13 mouse cellular contexts compared by ENCODE assay signal in genomic region chr7:35373146-35373989, GRCm38 (mm10). TPM values are rescaled to one million over a fixed set of nuclear protein-coding genes. Genes with fewer than 3 reads are reported as not detected.
DNase-seq lines count a peak whose midpoint lies in the region; ATAC-seq and TF ChIP-seq lines count a peak whose summit lies in the region.
"Had no signal": no experiment of that assay in that cellular context is flagged by ENCODE, and none has a peak within 500 bp of the region (broad histone marks: within the 10 kb centered on the region; RNA-seq: fewer than 3 reads in every experiment).

No protein-coding gene starts in this region.

- no peak for TF ChIP-seq POLR2A in heart, adult 2 months (IDR thresholded peaks at IDR 0.05; ENCODE audit: insufficient read depth, low read depth, low read length)

- H3K4me1 ChIP-seq in heart, embryonic 16.5 days (ENCODE audit: control insufficient read depth, insufficient read depth, low read length): no peaks in the 10 kb centered on the region
- no peaks in the 10 kb centered on the region for H3K4me1 ChIP-seq in heart, adult 2 months (ENCODE audit: control insufficient read depth, insufficient read depth, low read length)
- H3K4me1 ChIP-seq in liver, embryonic 16.5 days (ENCODE audit: control insufficient read depth, low read depth, low read length): no peaks in the 10 kb centered on the region
- H3K4me1 ChIP-seq in forebrain, embryonic 12.5 days: peaks cover 11% of the 10 kb centered on the region
- H3K4me1 ChIP-seq in forebrain, postnatal 0 days (ENCODE audit: insufficient read depth): no peaks in the 10 kb centered on the region

- no peak overlapping the region for H3K9ac ChIP-seq in heart, embryonic 16.5 days (ENCODE audit: low read length)
- H3K9ac ChIP-seq in heart, adult 2 months (ENCODE audit: low read depth, low read length): no peak overlapping the region
- H3K9ac ChIP-seq in liver, embryonic 16.5 days (ENCODE audit: low read depth, low read length): no peak overlapping the region
- H3K9ac ChIP-seq in forebrain, embryonic 12.5 days: no peak overlapping the region
- H3K9ac ChIP-seq in forebrain, postnatal 0 days: no peak overlapping the region

- TF ChIP-seq EP300 in heart, adult 2 months (IDR thresholded peaks at IDR 0.05; ENCODE audit: insufficient read depth, low read depth, low read length): no peak

- no peak for DNase-seq in heart, adult 2 months
- DNase-seq in MEL-GATA-1-ER (ENCODE audit: extremely low read depth, low read depth): peak; percentile 63
- DNase-seq in kidney, adult 8-10 months: peak; percentile 58 to 77
- DNase-seq in frontal cortex, postnatal 10 days (ENCODE audit: low spot score in 2 of 2): no peak
- DNase-seq in forebrain, postnatal 0 days: no peak
- DNase-seq: embryo, embryonic 11 days; thymus, postnatal 36 days had no signal

- no peaks in the 10 kb centered on the region for H3K27me3 ChIP-seq in heart, embryonic 16.5 days (ENCODE audit: control insufficient read depth, insufficient read depth, low read length)
- H3K27me3 ChIP-seq in heart, adult 2 months (ENCODE audit: control insufficient read depth, insufficient read depth, low read length): no peaks in the 10 kb centered on the region
- H3K27me3 ChIP-seq in liver, embryonic 16.5 days (ENCODE audit: control insufficient read depth, insufficient read depth, low read depth, low read length): no peaks in the 10 kb centered on the region
- 0 out of 2 replicates have a peak, but pooled peaks cover 3% of the 10 kb centered on the region for H3K27me3 ChIP-seq in forebrain, embryonic 12.5 days
- no peaks in the 10 kb centered on the region for H3K27me3 ChIP-seq in forebrain, postnatal 0 days (ENCODE audit: insufficient read depth, low read length)
- H3K27me3 ChIP-seq: CH12.LX had no signal

- H3K4me2 ChIP-seq in heart, embryonic 16.5 days (ENCODE audit: low read depth, low read length): no peak overlapping the region
- no peak overlapping the region for H3K4me2 ChIP-seq in liver, embryonic 16.5 days (ENCODE audit: low read depth, low read length)
- no peak overlapping the region for H3K4me2 ChIP-seq in forebrain, embryonic 12.5 days
- H3K4me2 ChIP-seq in forebrain, postnatal 0 days (ENCODE audit: low read depth): no peak overlapping the region

- ATAC-seq in heart, embryonic 16.5 days (replicated peaks; ENCODE audit: extremely low read depth, insufficient read depth, low FRiP score): peak; percentile 73; the same call in 1 of the 2 replicates
- ATAC-seq in liver, embryonic 16.5 days (ENCODE audit: low read depth): peak; percentile 50
- no peak for ATAC-seq in forebrain, embryonic 12.5 days (ENCODE audit: low FRiP score)
- no peak for ATAC-seq in forebrain, postnatal 0 days
- ATAC-seq: inflammation-experienced regulatory T-cells, adult 6 months had no signal

- H3K9me3 ChIP-seq in heart, embryonic 16.5 days (replicated peaks; ENCODE audit: control insufficient read depth, low read length): peaks cover 2% of the 10 kb centered on the region; the same call in 1 of the 2 replicates
- H3K9me3 ChIP-seq in liver, embryonic 16.5 days (replicated peaks; ENCODE audit: control insufficient read depth, low read length): no peaks in the 10 kb centered on the region
- H3K9me3 ChIP-seq in forebrain, embryonic 12.5 days: 0 out of 2 replicates have a peak, but pooled peaks cover 3% of the 10 kb centered on the region
- no peaks in the 10 kb centered on the region for H3K9me3 ChIP-seq in forebrain, postnatal 0 days (ENCODE audit: low read length)

- intact Hi-C loops in heart, adult 2 months (cut with DNase I): no loop called here

- WGBS in heart, embryonic 16.5 days: 58% methylated on average over 16 of the region's 16 CpGs
- 63% methylated on average over 16 of the region's 16 CpGs for WGBS in heart, adult 2 months
- WGBS in liver, embryonic 16.5 days (ENCODE audit: insufficient replicate concordance): 62% methylated on average over 16 of the region's 16 CpGs
- 72% methylated on average over 16 of the region's 16 CpGs for WGBS in forebrain, embryonic 12.5 days
- WGBS in forebrain, postnatal 0 days: 60% methylated on average over 16 of the region's 16 CpGs

- no peak overlapping the region for H3K27ac ChIP-seq in heart, embryonic 16.5 days (ENCODE audit: low read length)
- H3K27ac ChIP-seq in heart, adult 2 months: no peak overlapping the region
- H3K27ac ChIP-seq in liver, embryonic 16.5 days (ENCODE audit: low read length): no peak overlapping the region
- H3K27ac ChIP-seq in forebrain, embryonic 12.5 days: no peak overlapping the region
- no peak overlapping the region for H3K27ac ChIP-seq in forebrain, postnatal 0 days (ENCODE audit: low read depth, low read length)

- no peak overlapping the region for H3K4me3 ChIP-seq in heart, embryonic 16.5 days (ENCODE audit: low read length)
- H3K4me3 ChIP-seq in heart, adult 2 months: no peak overlapping the region
- no peak overlapping the region for H3K4me3 ChIP-seq in liver, embryonic 16.5 days (ENCODE audit: low read depth, low read length)
- no peak overlapping the region for H3K4me3 ChIP-seq in forebrain, embryonic 12.5 days (replicated peaks)
- H3K4me3 ChIP-seq in forebrain, postnatal 0 days (ENCODE audit: low read depth, low read length): no peak overlapping the region

- peaks cover 3% of the 10 kb centered on the region; the same call in 1 of the 2 replicates for H3K36me3 ChIP-seq in heart, embryonic 16.5 days (ENCODE audit: control insufficient read depth, insufficient read depth)
- H3K36me3 ChIP-seq in heart, adult 2 months (ENCODE audit: control insufficient read depth, insufficient read depth, low read length): no peaks in the 10 kb centered on the region
- H3K36me3 ChIP-seq in liver, embryonic 16.5 days (ENCODE audit: control insufficient read depth, insufficient read depth): no peaks in the 10 kb centered on the region
- H3K36me3 ChIP-seq in forebrain, embryonic 12.5 days (replicated peaks): no peaks in the 10 kb centered on the region
- H3K36me3 ChIP-seq in forebrain, postnatal 0 days (ENCODE audit: insufficient read depth): no peaks in the 10 kb centered on the region

- H3K79me2 ChIP-seq in heart, adult 2 months (replicated peaks; ENCODE audit: control insufficient read depth, insufficient read depth, low read length): no peaks in the 10 kb centered on the region

- no peak for TF ChIP-seq CTCF in heart, adult 2 months (IDR thresholded peaks at IDR 0.05)
- no peak for TF ChIP-seq CTCF in forebrain, postnatal 0 days (IDR thresholded peaks at IDR 0.05; ENCODE audit: low read depth)

RNA-seq across cellular contexts. Expression of gene Faap24, which starts 23.3 kb away (rescaled TPM):
- polyA plus RNA-seq in heart, embryonic 16.5 days (2015; fragmentation: Nextera tagmentation; extraction: Ambion mirVana): 13.6 and 16.1 TPM in 2 replicates
- total RNA-seq in heart, adult 2 months (2021): 1 to 10 TPM; 1.9 to 2.3 TPM
- 1.2 and 1.4 TPM in 2 replicates for polyA plus RNA-seq in heart, adult 2 months (2012; rRNA removed)
- 15.0 and 17.1 TPM in 2 replicates for polyA plus RNA-seq in liver, embryonic 16.5 days (2015; fragmentation: Nextera tagmentation; extraction: Ambion mirVana)
- 23.8 and 26.3 TPM in 2 replicates for polyA plus RNA-seq in forebrain, embryonic 12.5 days (2016; fragmentation: Nextera tagmentation; extraction: Ambion mirVana)
- total RNA-seq in forebrain, postnatal 0 days (2014; rRNA removed): 8.8 and 9.8 TPM in 2 replicates
- polyA plus RNA-seq in forebrain, postnatal 0 days (2015; fragmentation: Nextera tagmentation; extraction: Ambion mirVana): 12.9 and 14.7 TPM in 2 replicates

RNA-seq across cellular contexts. Expression of gene Cep89, which starts 23.5 kb away (rescaled TPM):
- 44.9 and 45.2 TPM in 2 replicates for polyA plus RNA-seq in heart, embryonic 16.5 days (2015; fragmentation: Nextera tagmentation; extraction: Ambion mirVana)
- 10 to 100 TPM; 12.6 to 13.9 TPM for total RNA-seq in heart, adult 2 months (2021)
- 17.4 and 21.3 TPM in 2 replicates for polyA plus RNA-seq in heart, adult 2 months (2012; rRNA removed)
- polyA plus RNA-seq in liver, embryonic 16.5 days (2015; fragmentation: Nextera tagmentation; extraction: Ambion mirVana): 17.7 and 18.6 TPM in 2 replicates
- 58.9 and 59.8 TPM in 2 replicates for polyA plus RNA-seq in forebrain, embryonic 12.5 days (2016; fragmentation: Nextera tagmentation; extraction: Ambion mirVana)
- 11.9 and 12.1 TPM in 2 replicates for total RNA-seq in forebrain, postnatal 0 days (2014; rRNA removed)
- polyA plus RNA-seq in forebrain, postnatal 0 days (2015; fragmentation: Nextera tagmentation; extraction: Ambion mirVana): 22.2 and 28.2 TPM in 2 replicates

RNA-seq across cellular contexts. Expression of gene Rhpn2, which starts 39.4 kb away (rescaled TPM):
- polyA plus RNA-seq in heart, embryonic 16.5 days (2015; fragmentation: Nextera tagmentation; extraction: Ambion mirVana): 5.8 TPM in 2 replicates
- 1 to 10 TPM; 3.1 to 4.2 TPM for total RNA-seq in heart, adult 2 months (2021)
- 3.0 and 4.3 TPM in 2 replicates for polyA plus RNA-seq in heart, adult 2 months (2012; rRNA removed)
- polyA plus RNA-seq in liver, embryonic 16.5 days (2015; fragmentation: Nextera tagmentation; extraction: Ambion mirVana): 5.6 and 7.1 TPM in 2 replicates
- 1.9 and 2.2 TPM in 2 replicates for polyA plus RNA-seq in forebrain, embryonic 12.5 days (2016; fragmentation: Nextera tagmentation; extraction: Ambion mirVana)
- total RNA-seq in forebrain, postnatal 0 days (2014; rRNA removed): 2.0 and 3.3 TPM in 2 replicates
- 0.99 and 1.6 TPM in 2 replicates for polyA plus RNA-seq in forebrain, postnatal 0 days (2015; fragmentation: Nextera tagmentation; extraction: Ambion mirVana)
- total RNA-seq: monocyte, adult 5-6 weeks had no signal

RNA-seq across cellular contexts. Expression of gene Gpatch1, which starts 55.1 kb away (rescaled TPM):
- 10.1 and 12.2 TPM in 2 replicates for polyA plus RNA-seq in heart, embryonic 16.5 days (2015; fragmentation: Nextera tagmentation; extraction: Ambion mirVana)
- 10 to 100 TPM; 11.6 to 12.5 TPM for total RNA-seq in heart, adult 2 months (2021)
- 3.9 and 5.3 TPM in 2 replicates for polyA plus RNA-seq in heart, adult 2 months (2012; rRNA removed)
- 4.8 and 5.5 TPM in 2 replicates for polyA plus RNA-seq in liver, embryonic 16.5 days (2015; fragmentation: Nextera tagmentation; extraction: Ambion mirVana)
- polyA plus RNA-seq in forebrain, embryonic 12.5 days (2016; fragmentation: Nextera tagmentation; extraction: Ambion mirVana): 20.2 and 20.4 TPM in 2 replicates
- 14.6 and 15.3 TPM in 2 replicates for total RNA-seq in forebrain, postnatal 0 days (2014; rRNA removed)
- 16.2 and 21.9 TPM in 2 replicates for polyA plus RNA-seq in forebrain, postnatal 0 days (2015; fragmentation: Nextera tagmentation; extraction: Ambion mirVana)

Comparison
In these comparisons a context has a peak if more than half of its experiments do, and no peak if none do; other contexts are left out.
1. ATAC-seq: peak in heart, embryonic 16.5 days (single experiment) and liver, embryonic 16.5 days (single experiment); none in forebrain, embryonic 12.5 days (single experiment) and forebrain, postnatal 0 days (single experiment).
2. DNase-seq: peak in MEL-GATA-1-ER (single experiment) and kidney, adult 8-10 months (2 of 2); none in heart, adult 2 months (0 of 2), frontal cortex, postnatal 10 days (0 of 2) and forebrain, postnatal 0 days (single experiment).